Mouse (Mus musculus): ENCODE results near the gene Efhc1.

DNA sequence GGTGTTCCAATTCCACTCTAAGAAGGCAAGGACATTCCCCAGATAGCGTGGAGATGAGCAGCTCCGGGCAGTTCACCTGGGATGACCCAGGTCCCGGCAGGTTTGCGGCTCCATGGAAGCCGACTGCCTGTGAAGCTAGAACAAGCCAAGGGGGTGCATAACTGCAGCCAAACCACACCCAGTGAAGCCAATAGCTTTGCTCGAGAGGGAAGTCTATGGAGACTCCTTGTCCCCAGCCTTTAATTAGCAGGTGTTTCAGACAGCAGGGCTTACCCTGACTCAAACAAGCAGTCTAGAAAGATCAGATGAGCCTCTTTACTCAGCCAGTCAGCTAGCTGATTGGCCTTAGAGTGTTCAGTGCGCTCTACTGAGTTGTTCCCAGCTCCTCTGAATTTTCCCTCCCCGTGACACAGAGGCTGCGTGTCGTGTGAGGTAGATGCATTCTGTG lies 30.3 kb upstream of the Efhc1 start:
- TF ChIP-seq CTCF (IDR thresholded peaks at IDR 0.05; ENCODE audit: low read depth) (no peak), EP300 (optimal IDR thresholded peaks at IDR 0.05) (no peak)
